Mouse (Mus musculus): ENCODE measurements at regions not wholly inside any gene's neighbourhood (a gene's known extent, or its start where the extent isn't known, plus 50 kb on each side); places are given as distances from the start of the nearest gene placed in this dataset.

DNA sequence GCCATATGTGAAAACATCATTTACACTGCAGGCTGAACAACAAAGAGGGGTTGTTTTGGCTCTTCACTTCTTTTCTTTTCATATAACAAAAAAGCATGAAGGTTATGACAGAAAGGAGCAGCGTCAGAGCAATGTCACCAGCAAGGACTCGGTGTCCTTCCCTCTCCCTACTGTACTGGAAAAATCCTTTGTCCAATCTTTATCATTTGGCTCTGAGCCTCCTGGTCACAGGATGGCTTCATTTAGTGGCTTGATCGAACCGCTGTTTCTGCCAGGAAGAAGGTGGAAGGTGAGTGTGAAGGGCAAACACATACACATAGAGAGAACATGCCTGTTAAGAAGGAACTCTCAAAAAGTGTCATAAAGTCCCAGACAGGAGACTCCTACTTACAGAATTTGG is 735.9 kb upstream of the Adgrl2 start:
- no peak for DNase-seq (ENCODE audit: low spot score)
- Histone ChIP-seq H3K27me3 (ENCODE audit: insufficient read depth, low read length) (no peaks in the 10 kb centered on the region), H3K4me2 (ENCODE audit: low read length) (no peak overlapping the region), H3K9me3 (replicated peaks; ENCODE audit: low read length) (no peaks in the 10 kb centered on the region), H3K4me1 (replicated peaks; ENCODE audit: insufficient read depth, low read length) (no peaks in the 10 kb centered on the region), H3K9ac (ENCODE audit: low read depth, low read length) (no peak overlapping the region), H3K27ac (no peak overlapping the region), H3K4me3 (replicated peaks; ENCODE audit: low read depth, low read length) (no peak overlapping the region), H3K36me3 (ENCODE audit: insufficient read depth, low read length) (no peaks in the 10 kb centered on the region)
- WGBS, result 78% methylated on average over 4 of the region's 4 CpGs
- ATAC-seq (replicated peaks; ENCODE audit: low FRiP score, low read depth), result no peak
- no peak for TF ChIP-seq CTCF (IDR thresholded peaks at IDR 0.05; ENCODE audit: low read depth)

DNA sequence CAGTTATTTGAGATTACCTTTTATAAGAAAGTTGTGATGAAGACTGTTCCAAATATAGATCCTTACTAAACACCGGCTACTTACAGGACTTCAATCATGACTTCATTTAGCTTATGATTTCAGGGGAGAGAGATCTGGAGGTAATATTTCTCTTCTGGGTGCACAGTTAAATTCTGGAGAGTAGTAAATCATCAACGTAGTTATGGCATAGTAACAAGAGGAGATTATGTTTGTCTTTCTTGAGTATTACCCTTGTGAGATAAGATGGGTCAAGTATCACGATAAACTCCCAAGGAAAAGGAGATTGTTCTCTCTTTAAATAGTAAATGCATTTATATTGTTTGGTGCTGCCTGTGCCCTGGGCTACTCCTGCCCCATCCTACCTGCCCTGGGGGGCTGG is 734.5 kb upstream of the Adgrl2 start:
- ATAC-seq (replicated peaks; ENCODE audit: low FRiP score, low read depth), result no peak
- WGBS, result 91% methylated on average over 3 of the region's 3 CpGs
- no peaks in the 10 kb centered on the region for H3K9me3 ChIP-seq (replicated peaks; ENCODE audit: low read length)

DNA sequence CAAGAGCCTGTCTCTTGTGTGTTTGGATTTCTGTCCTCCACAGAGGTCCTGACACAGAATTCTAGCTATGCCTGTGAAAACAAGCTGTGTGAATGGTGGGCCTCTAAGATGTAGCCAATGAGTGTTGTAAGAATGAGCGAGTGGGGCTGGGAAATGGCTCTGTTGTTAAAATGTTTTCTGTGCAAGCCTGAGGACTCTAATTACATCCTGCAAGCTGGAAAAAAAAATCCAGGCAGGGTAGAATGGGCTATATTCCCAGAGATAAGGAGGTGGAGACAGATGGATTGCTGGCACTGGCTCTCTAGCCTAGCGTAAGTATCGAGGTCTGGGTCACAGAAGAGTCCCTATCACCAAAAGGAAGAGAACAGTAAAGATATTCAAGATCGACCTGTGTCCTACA is 731.5 kb upstream of the Adgrl2 start:
- ATAC-seq (replicated peaks; ENCODE audit: low FRiP score, low read depth) (no peak), DNase-seq (ENCODE audit: low spot score) (no peak)
- Histone ChIP-seq H3K4me1 (replicated peaks; ENCODE audit: insufficient read depth, low read length) (no peaks in the 10 kb centered on the region), H3K27me3 (ENCODE audit: insufficient read depth, low read length) (no peaks in the 10 kb centered on the region), H3K9me3 (replicated peaks; ENCODE audit: low read length) (no peaks in the 10 kb centered on the region), H3K4me2 (ENCODE audit: low read length) (no peak overlapping the region), H3K27ac (no peak overlapping the region), H3K36me3 (ENCODE audit: insufficient read depth, low read length) (no peaks in the 10 kb centered on the region), H3K9ac (ENCODE audit: low read depth, low read length) (no peak overlapping the region), H3K4me3 (replicated peaks; ENCODE audit: low read depth, low read length) (no peak overlapping the region)
- TF ChIP-seq CTCF (IDR thresholded peaks at IDR 0.05; ENCODE audit: low read depth), result no peak
- WGBS, result 76% methylated on average over 4 of the region's 4 CpGs

More for the DNA sequence above, 734.5 kb upstream of the Adgrl2 start:
- Histone ChIP-seq H3K4me2 (ENCODE audit: low read length) (no peak overlapping the region), H3K36me3 (ENCODE audit: insufficient read depth, low read length) (no peaks in the 10 kb centered on the region), H3K27me3 (ENCODE audit: insufficient read depth, low read length) (no peaks in the 10 kb centered on the region), H3K4me1 (replicated peaks; ENCODE audit: insufficient read depth, low read length) (no peaks in the 10 kb centered on the region), H3K4me3 (replicated peaks; ENCODE audit: low read depth, low read length) (no peak overlapping the region), H3K9ac (ENCODE audit: low read depth, low read length) (no peak overlapping the region), H3K27ac (no peak overlapping the region)
- no peak for TF ChIP-seq CTCF (IDR thresholded peaks at IDR 0.05; ENCODE audit: low read depth)
- DNase-seq (ENCODE audit: low spot score), result no peak

DNA sequence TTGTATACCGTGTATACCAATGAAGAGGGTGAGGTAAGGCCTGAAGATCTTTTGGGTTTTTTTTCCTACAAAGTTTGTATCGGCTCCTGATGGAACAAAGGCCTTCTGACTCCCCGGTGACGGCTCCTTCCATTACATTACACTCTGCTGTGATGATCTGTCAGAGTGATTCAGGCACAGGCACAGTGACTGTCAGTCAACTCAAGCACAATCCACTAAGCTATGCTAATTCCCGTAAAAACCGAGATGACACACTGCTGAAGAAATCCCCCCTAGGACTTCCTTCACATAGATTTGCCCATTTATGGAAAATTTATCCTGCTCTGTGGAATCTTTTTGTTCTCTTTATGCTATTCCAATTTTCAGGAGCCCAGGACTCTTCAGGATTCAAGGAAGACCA is 730.0 kb upstream of the Adgrl2 start:
- Histone ChIP-seq H3K36me3 (ENCODE audit: insufficient read depth, low read length) (no peaks in the 10 kb centered on the region), H3K27ac (no peak overlapping the region), H3K27me3 (ENCODE audit: insufficient read depth, low read length) (no peaks in the 10 kb centered on the region), H3K4me1 (replicated peaks; ENCODE audit: insufficient read depth, low read length) (no peaks in the 10 kb centered on the region), H3K4me2 (ENCODE audit: low read length) (no peak overlapping the region), H3K9me3 (replicated peaks; ENCODE audit: low read length) (no peaks in the 10 kb centered on the region), H3K9ac (ENCODE audit: low read depth, low read length) (no peak overlapping the region), H3K4me3 (replicated peaks; ENCODE audit: low read depth, low read length) (no peak overlapping the region)
- TF ChIP-seq CTCF (IDR thresholded peaks at IDR 0.05; ENCODE audit: low read depth), result no peak
- WGBS, result 90% methylated on average over 6 of the region's 6 CpGs
- ATAC-seq (replicated peaks; ENCODE audit: low FRiP score, low read depth), result no peak
- DNase-seq (ENCODE audit: low spot score), result no peak

DNA sequence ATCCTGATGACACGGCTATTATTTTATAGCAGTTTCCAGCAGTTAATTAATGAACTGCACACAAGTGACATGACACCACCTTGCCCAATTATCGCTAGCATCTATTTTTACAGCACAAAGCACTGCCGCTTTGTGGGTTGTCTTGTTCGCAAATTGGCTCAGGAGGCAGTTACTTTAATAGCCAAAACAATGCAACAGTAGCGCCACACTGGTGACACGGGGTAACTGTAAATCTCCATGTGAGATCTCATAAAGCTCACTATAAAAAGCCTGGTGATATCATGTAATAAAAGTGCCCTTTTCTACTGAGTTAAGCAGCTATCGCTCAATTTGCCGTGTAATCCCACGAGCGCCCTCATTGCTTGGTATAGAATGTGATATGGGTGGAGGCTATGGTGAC is 715.4 kb upstream of the Adgrl2 start:
- 37% methylated on average over 10 of the region's 10 CpGs for WGBS
- no peaks in the 10 kb centered on the region for H3K4me1 ChIP-seq (replicated peaks; ENCODE audit: insufficient read depth, low read length)
- H3K27ac ChIP-seq, result no peak overlapping the region
- peak; percentile 58 for DNase-seq (ENCODE audit: low spot score)
- no peak for ATAC-seq (replicated peaks; ENCODE audit: low FRiP score, low read depth)
- no peak overlapping the region for H3K9ac ChIP-seq (ENCODE audit: low read depth, low read length)
- H3K4me2 ChIP-seq (ENCODE audit: low read length), result peak overlapping the region; percentile 58
- peak; percentile 53 for TF ChIP-seq CTCF (IDR thresholded peaks at IDR 0.05; ENCODE audit: low read depth)
- no peaks in the 10 kb centered on the region for H3K27me3 ChIP-seq (ENCODE audit: insufficient read depth, low read length)
- peak overlapping the region; percentile 22 for H3K4me3 ChIP-seq (replicated peaks; ENCODE audit: low read depth, low read length)
- no peaks in the 10 kb centered on the region for H3K36me3 ChIP-seq (ENCODE audit: insufficient read depth, low read length)
- H3K9me3 ChIP-seq (replicated peaks; ENCODE audit: low read length), result no peaks in the 10 kb centered on the region

DNA sequence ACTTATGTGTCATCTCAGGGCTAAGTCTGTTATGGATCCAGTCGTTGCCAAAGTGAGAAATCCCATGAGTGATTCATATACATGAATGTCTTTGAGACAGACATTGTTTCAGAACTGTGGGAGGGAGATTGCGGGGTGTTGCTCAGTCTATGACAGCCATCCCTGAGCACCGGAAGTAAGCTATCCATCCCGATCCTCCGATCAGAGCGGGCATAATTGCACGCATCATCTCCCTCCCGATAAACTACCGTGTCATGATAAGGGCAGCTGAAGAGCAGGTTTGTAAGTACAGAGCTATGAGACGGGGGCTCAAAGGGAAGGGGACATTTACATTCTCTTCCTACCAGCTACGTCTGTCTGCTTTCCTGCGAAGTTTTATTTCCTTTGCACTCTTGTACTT is 715.0 kb upstream of the Adgrl2 start:
- Histone ChIP-seq H3K27ac (no peak overlapping the region), H3K4me2 (ENCODE audit: low read length) (peak overlapping the region; percentile 58), H3K9ac (ENCODE audit: low read depth, low read length) (no peak overlapping the region), H3K27me3 (ENCODE audit: insufficient read depth, low read length) (no peaks in the 10 kb centered on the region), H3K4me1 (replicated peaks; ENCODE audit: insufficient read depth, low read length) (no peaks in the 10 kb centered on the region), H3K4me3 (replicated peaks; ENCODE audit: low read depth, low read length) (peak overlapping the region; percentile 22), H3K36me3 (ENCODE audit: insufficient read depth, low read length) (no peaks in the 10 kb centered on the region), H3K9me3 (replicated peaks; ENCODE audit: low read length) (no peaks in the 10 kb centered on the region)
- ATAC-seq (replicated peaks; ENCODE audit: low FRiP score, low read depth) (no peak), DNase-seq (ENCODE audit: low spot score) (no peak)
- 48% methylated on average over 12 of the region's 12 CpGs for WGBS
- no peak for TF ChIP-seq CTCF (IDR thresholded peaks at IDR 0.05; ENCODE audit: low read depth)

DNA sequence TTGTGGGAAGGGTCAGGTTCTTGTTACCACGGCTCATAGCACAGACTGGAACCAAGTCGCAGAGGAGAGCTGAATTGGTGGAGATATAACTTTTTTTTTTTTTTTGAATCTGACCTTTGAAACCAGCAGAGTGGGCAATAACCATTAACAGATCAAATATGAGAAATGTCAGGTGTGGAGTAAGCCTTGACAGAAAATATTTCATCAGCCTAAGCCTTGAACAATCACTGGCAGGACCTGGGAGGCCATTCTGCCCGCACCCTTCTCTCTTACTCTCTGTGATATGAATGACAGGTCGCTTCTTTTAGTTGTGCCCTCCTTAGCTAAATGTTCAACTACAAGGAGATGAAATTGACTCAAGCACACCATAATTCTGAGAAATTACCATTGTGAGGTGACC is 714.1 kb upstream of the Adgrl2 start:
- ATAC-seq (replicated peaks; ENCODE audit: low FRiP score, low read depth) (no peak), DNase-seq (ENCODE audit: low spot score) (no peak)
- no peak for TF ChIP-seq CTCF (IDR thresholded peaks at IDR 0.05; ENCODE audit: low read depth)
- WGBS, result 92% methylated on average over 4 of the region's 4 CpGs
- no peak overlapping the region for H3K27ac ChIP-seq
- no peaks in the 10 kb centered on the region for H3K36me3 ChIP-seq (ENCODE audit: insufficient read depth, low read length)
- no peak overlapping the region for H3K4me2 ChIP-seq (ENCODE audit: low read length)
- H3K4me3 ChIP-seq (replicated peaks; ENCODE audit: low read depth, low read length), result no peak overlapping the region
- H3K9ac ChIP-seq (ENCODE audit: low read depth, low read length), result no peak overlapping the region
- no peaks in the 10 kb centered on the region for H3K9me3 ChIP-seq (replicated peaks; ENCODE audit: low read length)
- H3K4me1 ChIP-seq (replicated peaks; ENCODE audit: insufficient read depth, low read length), result no peaks in the 10 kb centered on the region
- H3K27me3 ChIP-seq (ENCODE audit: insufficient read depth, low read length), result no peaks in the 10 kb centered on the region

All from kidney, postnatal 0 days (tissue).